Mouse (Mus musculus): ENCODE results near the gene Ncmap. TPM values are rescaled to one million over a fixed set of nuclear protein-coding genes. Genes with fewer than 3 reads are reported as not detected.

Ncmap gene
- polyA plus RNA-seq, 1 experiment from 2014 or later, result 1.5 TPM

GRCm38 (mm10) chr4:135413491-135413890, 15.5 kb upstream of the Ncmap start:
- no peak for ATAC-seq (replicated peaks; ENCODE audit: insufficient number of reproducible peaks, low FRiP score, low TSS enrichment)
- Histone ChIP-seq H3K36me3 (ENCODE audit: control insufficient read depth, insufficient read depth, low read length) (no peaks in the 10 kb centered on the region), H3K4me3 (ENCODE audit: low read depth, low read length) (no peak overlapping the region), H3K4me2 (no peak overlapping the region), H3K9me3 (replicated peaks; ENCODE audit: control insufficient read depth, low read length) (no peaks in the 10 kb centered on the region), H3K4me1 (ENCODE audit: control insufficient read depth, insufficient read depth, low read length) (no peaks in the 10 kb centered on the region), H3K27me3 (ENCODE audit: control insufficient read depth, insufficient read depth, low read length) (no peaks in the 10 kb centered on the region), H3K9ac (ENCODE audit: low read depth, low read length) (no peak overlapping the region), H3K27ac (ENCODE audit: low read depth, low read length) (no peak overlapping the region)
- WGBS (ENCODE audit: insufficient replicate concordance), result 73% methylated on average over 8 of the region's 8 CpGs

- no peak overlapping the region for H3K9ac ChIP-seq (ENCODE audit: low read depth, low read length)
- H3K9me3 ChIP-seq (replicated peaks; ENCODE audit: control insufficient read depth, low read length), result no peaks in the 10 kb centered on the region
- no peak for ATAC-seq (replicated peaks; ENCODE audit: insufficient number of reproducible peaks, low FRiP score, low TSS enrichment)
- H3K27me3 ChIP-seq (ENCODE audit: control insufficient read depth, insufficient read depth, low read length), result no peaks in the 10 kb centered on the region
- 36% methylated on average over 4 of the region's 4 CpGs for WGBS (ENCODE audit: insufficient replicate concordance)
- H3K4me2 ChIP-seq, result no peak overlapping the region
- H3K27ac ChIP-seq (ENCODE audit: low read depth, low read length), result no peak overlapping the region
- H3K4me3 ChIP-seq (ENCODE audit: low read depth, low read length), result no peak overlapping the region
- H3K4me1 ChIP-seq (ENCODE audit: control insufficient read depth, insufficient read depth, low read length), result no peaks in the 10 kb centered on the region
- no peaks in the 10 kb centered on the region for H3K36me3 ChIP-seq (ENCODE audit: control insufficient read depth, insufficient read depth, low read length)
These were observed 13.6 kb upstream of the Ncmap start for GRCm38 (mm10) chr4:135411633-135412032.

GRCm38 (mm10) chr4:135406180-135406579, 8.2 kb upstream of the Ncmap start:
- WGBS (ENCODE audit: insufficient replicate concordance), result 60% methylated on average over 5 of the region's 5 CpGs
- Histone ChIP-seq H3K4me2 (no peak overlapping the region), H3K9me3 (replicated peaks; ENCODE audit: control insufficient read depth, low read length) (no peaks in the 10 kb centered on the region), H3K4me3 (ENCODE audit: low read depth, low read length) (no peak overlapping the region), H3K27ac (ENCODE audit: low read depth, low read length) (no peak overlapping the region), H3K4me1 (ENCODE audit: control insufficient read depth, insufficient read depth, low read length) (peaks cover 2% of the 10 kb centered on the region; the same call in 1 of the 2 replicates), H3K36me3 (ENCODE audit: control insufficient read depth, insufficient read depth, low read length) (no peaks in the 10 kb centered on the region), H3K27me3 (ENCODE audit: control insufficient read depth, insufficient read depth, low read length) (no peaks in the 10 kb centered on the region), H3K9ac (ENCODE audit: low read depth, low read length) (no peak overlapping the region)
- no peak for ATAC-seq (replicated peaks; ENCODE audit: insufficient number of reproducible peaks, low FRiP score, low TSS enrichment)

- Histone ChIP-seq H3K27me3 (ENCODE audit: control insufficient read depth, insufficient read depth, low read length) (no peaks in the 10 kb centered on the region), H3K27ac (ENCODE audit: low read depth, low read length) (no peak overlapping the region), H3K4me2 (no peak overlapping the region), H3K36me3 (ENCODE audit: control insufficient read depth, insufficient read depth, low read length) (no peaks in the 10 kb centered on the region), H3K9ac (ENCODE audit: low read depth, low read length) (no peak overlapping the region), H3K4me3 (ENCODE audit: low read depth, low read length) (no peak overlapping the region), H3K4me1 (ENCODE audit: control insufficient read depth, insufficient read depth, low read length) (peaks cover 2% of the 10 kb centered on the region; the same call in 1 of the 2 replicates), H3K9me3 (replicated peaks; ENCODE audit: control insufficient read depth, low read length) (no peaks in the 10 kb centered on the region)
- 0 out of 2 replicates have a peak, but pooled peaks have one; percentile 61 for ATAC-seq (replicated peaks; ENCODE audit: insufficient number of reproducible peaks, low FRiP score, low TSS enrichment)
- 76% methylated on average over 2 of the region's 2 CpGs for WGBS (ENCODE audit: insufficient replicate concordance)
These were observed 6.9 kb upstream of the Ncmap start for GRCm38 (mm10) chr4:135404916-135405315.

GRCm38 (mm10) chr4:135404048-135404447, 6.0 kb upstream of the Ncmap start:
- H3K27me3 ChIP-seq (ENCODE audit: control insufficient read depth, insufficient read depth, low read length), result peaks cover 5% of the 10 kb centered on the region
- WGBS (ENCODE audit: insufficient replicate concordance), result 63% methylated on average over 10 of the region's 10 CpGs
- no peak overlapping the region for H3K27ac ChIP-seq (ENCODE audit: low read depth, low read length)
- H3K9ac ChIP-seq (ENCODE audit: low read depth, low read length), result no peak overlapping the region
- no peaks in the 10 kb centered on the region for H3K36me3 ChIP-seq (ENCODE audit: control insufficient read depth, insufficient read depth, low read length)
- H3K4me1 ChIP-seq (ENCODE audit: control insufficient read depth, insufficient read depth, low read length), result peaks cover 2% of the 10 kb centered on the region; the same call in 1 of the 2 replicates
- no peak for ATAC-seq (replicated peaks; ENCODE audit: insufficient number of reproducible peaks, low FRiP score, low TSS enrichment)
- H3K4me3 ChIP-seq (ENCODE audit: low read depth, low read length), result no peak overlapping the region
- H3K9me3 ChIP-seq (replicated peaks; ENCODE audit: control insufficient read depth, low read length), result no peaks in the 10 kb centered on the region
- no peak overlapping the region for H3K4me2 ChIP-seq

GRCm38 (mm10) chr4:135401881-135402280, 3.9 kb upstream of the Ncmap start:
- no peak for ATAC-seq (replicated peaks; ENCODE audit: insufficient number of reproducible peaks, low FRiP score, low TSS enrichment)
- Histone ChIP-seq H3K27me3 (ENCODE audit: control insufficient read depth, insufficient read depth, low read length) (peaks cover 25% of the 10 kb centered on the region), H3K9me3 (replicated peaks; ENCODE audit: control insufficient read depth, low read length) (no peaks in the 10 kb centered on the region), H3K4me1 (ENCODE audit: control insufficient read depth, insufficient read depth, low read length) (peaks cover 6% of the 10 kb centered on the region), H3K9ac (ENCODE audit: low read depth, low read length) (no peak overlapping the region), H3K4me3 (ENCODE audit: low read depth, low read length) (no peak overlapping the region), H3K4me2 (no peak overlapping the region), H3K36me3 (ENCODE audit: control insufficient read depth, insufficient read depth, low read length) (no peaks in the 10 kb centered on the region), H3K27ac (ENCODE audit: low read depth, low read length) (no peak overlapping the region)
- 31% methylated on average over 7 of the region's 7 CpGs for WGBS (ENCODE audit: insufficient replicate concordance)

GRCm38 (mm10) chr4:135397551-135397950, 476 bp downstream of the Ncmap start:
- 3% methylated on average over 16 of the region's 16 CpGs for WGBS (ENCODE audit: insufficient replicate concordance)

GRCm38 (mm10) chr4:135396303-135396702, 1.7 kb downstream of the Ncmap start:
- ATAC-seq (replicated peaks; ENCODE audit: insufficient number of reproducible peaks, low FRiP score, low TSS enrichment), result no peak
- peaks cover 39% of the 10 kb centered on the region for H3K27me3 ChIP-seq (ENCODE audit: control insufficient read depth, insufficient read depth, low read length)
- 81% methylated on average over 5 of the region's 5 CpGs for WGBS (ENCODE audit: insufficient replicate concordance)
- H3K9me3 ChIP-seq (replicated peaks; ENCODE audit: control insufficient read depth, low read length), result no peaks in the 10 kb centered on the region
- H3K9ac ChIP-seq (ENCODE audit: low read depth, low read length), result no peak overlapping the region
- peaks cover 3% of the 10 kb centered on the region; the same call in 1 of the 2 replicates for H3K4me1 ChIP-seq (ENCODE audit: control insufficient read depth, insufficient read depth, low read length)
- no peak overlapping the region for H3K27ac ChIP-seq (ENCODE audit: low read depth, low read length)
- no peak overlapping the region for H3K4me3 ChIP-seq (ENCODE audit: low read depth, low read length)
- no peak overlapping the region for H3K4me2 ChIP-seq
- no peaks in the 10 kb centered on the region for H3K36me3 ChIP-seq (ENCODE audit: control insufficient read depth, insufficient read depth, low read length)

More at GRCm38 (mm10) chr4:135397551-135397950, 476 bp downstream of the Ncmap start:
- Histone ChIP-seq H3K4me3 (ENCODE audit: low read depth, low read length) (peak overlapping the region; percentile 45), H3K9me3 (replicated peaks; ENCODE audit: control insufficient read depth, low read length) (no peaks in the 10 kb centered on the region), H3K27me3 (ENCODE audit: control insufficient read depth, insufficient read depth, low read length) (peaks cover 39% of the 10 kb centered on the region), H3K27ac (ENCODE audit: low read depth, low read length) (no peak overlapping the region), H3K4me1 (ENCODE audit: control insufficient read depth, insufficient read depth, low read length) (peaks cover 3% of the 10 kb centered on the region; the same call in 1 of the 2 replicates), H3K4me2 (peak overlapping the region; percentile 90), H3K36me3 (ENCODE audit: control insufficient read depth, insufficient read depth, low read length) (no peaks in the 10 kb centered on the region), H3K9ac (ENCODE audit: low read depth, low read length) (peak overlapping the region; percentile 34)
- no peak for ATAC-seq (replicated peaks; ENCODE audit: insufficient number of reproducible peaks, low FRiP score, low TSS enrichment)

- peaks cover 39% of the 10 kb centered on the region for H3K27me3 ChIP-seq (ENCODE audit: control insufficient read depth, insufficient read depth, low read length)
- H3K36me3 ChIP-seq (ENCODE audit: control insufficient read depth, insufficient read depth, low read length), result no peaks in the 10 kb centered on the region
- ATAC-seq (replicated peaks; ENCODE audit: insufficient number of reproducible peaks, low FRiP score, low TSS enrichment), result no peak
- H3K27ac ChIP-seq (ENCODE audit: low read depth, low read length), result no peak overlapping the region
- WGBS (ENCODE audit: insufficient replicate concordance), result 83% methylated on average over 4 of the region's 4 CpGs
- H3K4me3 ChIP-seq (ENCODE audit: low read depth, low read length), result no peak overlapping the region
- H3K4me1 ChIP-seq (ENCODE audit: control insufficient read depth, insufficient read depth, low read length), result peaks cover 3% of the 10 kb centered on the region; the same call in 1 of the 2 replicates
- H3K9ac ChIP-seq (ENCODE audit: low read depth, low read length), result no peak overlapping the region
- H3K4me2 ChIP-seq, result no peak overlapping the region
- H3K9me3 ChIP-seq (replicated peaks; ENCODE audit: control insufficient read depth, low read length), result no peaks in the 10 kb centered on the region
These were observed 2.7 kb downstream of the Ncmap start for GRCm38 (mm10) chr4:135395375-135395774.

All from heart, embryonic 11.5 days (tissue).